Mouse (Mus musculus) megakaryocyte-erythroid progenitor cell, adult 5 weeks (primary cell): ENCODE data around the gene Gmds. TPM values are rescaled to one million over a fixed set of nuclear protein-coding genes. Genes with fewer than 3 reads are reported as not detected.

Source experiments
- polyA plus RNA-seq: library from polyadenylated mRNA; stranded (reverse); fragments of >175 nt; gene quantifications from 2 replicates; pipeline ENCODE4 v1.2.3, GENCODE M21; 2012

Gene Gmds
- 35.2 and 47.3 TPM in 2 replicates for polyA plus RNA-seq

DNA sequence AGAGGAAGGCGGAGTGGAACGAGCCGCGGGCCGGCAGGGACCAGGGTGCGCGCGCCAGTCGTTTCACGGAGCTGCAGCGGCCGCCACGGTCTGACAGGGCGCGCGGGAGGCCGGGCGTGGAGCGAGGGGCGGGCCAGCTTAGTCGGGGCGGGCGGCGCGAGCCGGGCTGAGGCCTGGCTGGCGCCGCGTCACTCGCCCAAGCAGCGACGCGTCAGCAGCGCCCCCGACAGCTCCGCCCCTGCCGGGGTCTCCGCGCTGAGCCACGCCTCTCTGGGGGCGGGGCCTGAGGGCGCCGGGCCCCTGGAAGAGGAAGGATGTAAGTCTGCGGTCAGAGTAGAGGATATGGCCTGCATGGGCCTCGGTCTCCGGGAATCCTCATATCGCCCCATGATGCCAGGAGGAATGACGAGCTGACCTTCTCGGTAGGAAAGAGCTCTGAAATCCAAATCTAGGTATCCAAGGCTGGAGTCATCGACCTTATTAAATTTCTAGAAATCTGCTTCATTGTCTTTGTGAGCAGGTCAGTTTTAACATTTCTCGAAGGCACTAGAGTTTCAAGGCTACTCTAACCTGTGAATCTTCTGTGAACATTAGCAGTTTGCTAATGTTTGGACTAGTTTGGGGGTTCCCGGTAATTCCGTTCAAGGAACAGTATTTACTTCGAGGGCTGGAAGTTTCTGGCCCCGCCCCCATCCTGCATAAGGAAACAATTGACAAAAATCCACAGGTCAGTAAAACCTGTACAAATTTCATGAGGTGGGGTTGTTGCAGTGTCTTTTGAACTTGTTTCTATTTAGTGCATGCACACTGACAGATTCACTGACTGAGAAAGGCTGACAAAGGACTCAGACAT, at the start of gene Gmds:
Gene Gmds (minus strand): TSS at position 228 of the 853 bp plus-strand sequence.

DNA sequence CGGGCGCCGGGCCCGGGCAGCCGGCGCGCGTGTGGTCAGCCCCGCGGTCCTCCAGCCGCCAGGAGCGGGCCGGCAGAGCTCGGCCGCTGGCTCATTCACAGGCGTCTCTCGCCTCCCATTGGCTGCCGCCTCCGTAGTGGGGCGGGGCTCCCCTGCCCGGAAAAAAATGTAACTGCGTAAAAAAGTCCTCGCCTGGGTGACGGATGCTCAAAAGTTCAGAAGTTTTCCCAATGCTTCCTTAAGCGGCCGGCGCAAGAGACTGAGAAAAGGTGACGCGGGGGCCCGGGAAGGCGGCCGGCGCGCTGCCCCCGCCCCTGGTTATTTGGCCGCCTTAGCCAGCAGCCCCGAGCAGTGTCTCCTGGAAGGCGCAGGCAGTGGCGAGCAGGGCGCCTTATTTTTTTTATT, 532.1 kb downstream of the Gmds start, which contains the start of gene Foxc1:
Gene Foxc1 (plus strand): TSS at position 206 of the 405 bp plus-strand sequence.

